Mouse (Mus musculus): ENCODE measurements around the gene D5Ertd579e. TPM values are rescaled to one million over a fixed set of nuclear protein-coding genes. Genes with fewer than 3 reads are reported as not detected.

D5Ertd579e gene
- total and polyA plus RNA-seq, 3 experiments: 13.7 to 29.4 (median 22.9) TPM

DNA sequence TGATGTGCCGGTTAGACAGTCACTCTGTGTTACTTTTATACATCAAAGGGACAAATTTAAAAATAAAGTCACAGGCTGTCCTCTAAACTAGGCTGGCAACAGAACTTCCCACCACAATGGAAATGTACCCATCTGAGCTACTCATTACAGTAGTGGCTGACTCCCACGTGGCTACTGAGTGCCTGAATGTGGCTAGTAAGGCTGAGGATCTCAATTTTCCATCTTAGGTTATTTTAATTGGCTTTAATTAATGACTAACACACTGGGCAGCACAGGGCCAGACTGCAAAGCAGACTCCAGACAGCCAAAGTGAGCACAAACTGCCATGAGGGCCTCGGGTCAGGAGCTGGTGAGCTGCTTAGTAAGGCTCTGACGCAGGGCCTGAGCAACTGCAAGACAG is 134.3 kb downstream of the D5Ertd579e start:
- Histone ChIP-seq H3K27ac (ENCODE audit: insufficient read depth, low read depth) (no peak overlapping the region), H3K27me3 (replicated peaks) (no peaks in the 10 kb centered on the region), H3K4me3 (replicated peaks in 1 of 3; ENCODE audit: low read depth in 2 of 3, low read length in 2 of 3, poor library complexity in 1 of 3) (no peak overlapping the region), H3K9ac (ENCODE audit: insufficient read depth, low read depth) (no peak overlapping the region), H3K9me3 (replicated peaks; ENCODE audit: low read length) (no peaks in the 10 kb centered on the region), H3K4me1 (ENCODE audit: control insufficient read depth in 1 of 2, insufficient read depth in 2 of 2) (peaks cover 29 to 66% of the 10 kb centered on the region in 2 experiments), H3K36me3 (replicated peaks in 1 of 2; ENCODE audit: control insufficient read depth in 1 of 2, insufficient read depth in 1 of 2, low read length in 1 of 2) (peaks cover 0 to 22% of the 10 kb centered on the region in 2 experiments), H3K79me2 (replicated peaks; ENCODE audit: control insufficient read depth, extremely low read depth, insufficient read depth, poor library complexity, severe bottlenecking) (peaks cover 11% of the 10 kb centered on the region), H3K4me2 (ENCODE audit: insufficient read depth, low read depth, poor library complexity, severe bottlenecking) (no peak overlapping the region)
- dilution Hi-C loops (cut with MboI; ENCODE audit: extremely low pct_ligation_motif_present, extremely low pct_unique_long_range_greater_than_20kb, low sequenced_read_pairs): no loop called here
- in situ Hi-C loops (cut with MboI; ENCODE audit: low pct_ligation_motif_present, low pct_unique_long_range_greater_than_20kb, low sequenced_read_pairs): no loop called here
- DNase-seq (ENCODE audit: extremely low read depth): no peak
- no peak for TF ChIP-seq ZC3H11A (IDR thresholded peaks at IDR 0.05; ENCODE audit: low read depth, low read length)
- no peak for TF ChIP-seq PAX5 (IDR thresholded peaks at IDR 0.05; ENCODE audit: low read length)
- TF ChIP-seq EP300 (IDR thresholded peaks at IDR 0.05; ENCODE audit: low read length): peak; percentile 69
- peak; percentile 45 for TF ChIP-seq JUND (conservative IDR thresholded peaks at IDR 0.05; ENCODE audit: low read depth, low read length)
- TF ChIP-seq MAX (IDR thresholded peaks at IDR 0.05; ENCODE audit: low read length): 0 out of 2 replicates have a peak, but pooled peaks have one; percentile 41
- TF ChIP-seq MXI1 (IDR thresholded peaks at IDR 0.05; ENCODE audit: low read depth, low read length): 0 out of 2 replicates have a peak, but pooled peaks have one; percentile 36
- TF ChIP-seq ETS1 (conservative IDR thresholded peaks at IDR 0.05; ENCODE audit: low read depth, low read length): 0 out of 2 replicates have a peak, but pooled peaks have one; percentile 20
- no peak for TF ChIP-seq MAZ (IDR thresholded peaks at IDR 0.05; ENCODE audit: low read depth, low read length)
- peak; percentile 51; the same call in 1 of the 2 replicates for TF ChIP-seq IRF4 (IDR thresholded peaks at IDR 0.05; ENCODE audit: low read depth, low read length)
- peak; percentile 28; the same call in 1 of the 2 replicates for TF ChIP-seq MEF2A (IDR thresholded peaks at IDR 0.05; ENCODE audit: borderline replicate concordance, low read depth, low read length)
- peak; percentile 59 for TF ChIP-seq BHLHE40 (IDR thresholded peaks at IDR 0.05; ENCODE audit: low read depth, low read length)
- TF ChIP-seq MYC (IDR thresholded peaks at IDR 0.05; ENCODE audit: low read depth, low read length): peak; percentile 61

DNA sequence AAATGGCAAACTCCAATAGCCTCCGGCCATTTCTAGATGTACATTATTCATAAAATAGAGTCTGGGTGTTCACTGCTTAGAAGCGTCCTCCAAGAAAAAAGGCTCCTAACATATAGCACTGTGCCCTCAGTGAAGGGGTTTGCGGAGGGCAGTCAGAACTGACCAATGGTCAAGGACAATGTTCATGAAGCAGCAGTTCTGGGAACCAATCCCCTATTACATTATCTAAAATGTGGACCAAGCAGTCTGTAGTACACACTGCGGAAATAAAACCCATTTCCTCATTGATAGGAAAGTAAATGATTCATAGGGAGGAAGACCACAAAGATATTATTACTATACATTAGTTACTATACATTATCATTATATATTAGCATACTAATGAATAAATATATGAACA is 135.3 kb downstream of the D5Ertd579e start:
- DNase-seq (ENCODE audit: extremely low read depth): no peak
- no peak overlapping the region for H3K4me3 ChIP-seq (replicated peaks in 1 of 3; ENCODE audit: low read depth in 2 of 3, low read length in 2 of 3, poor library complexity in 1 of 3)
- H3K27me3 ChIP-seq (replicated peaks): no peaks in the 10 kb centered on the region
- dilution Hi-C loops (cut with MboI; ENCODE audit: extremely low pct_ligation_motif_present, extremely low pct_unique_long_range_greater_than_20kb, low sequenced_read_pairs): no loop called here
- peaks cover 27 to 62% of the 10 kb centered on the region in 2 experiments for H3K4me1 ChIP-seq (ENCODE audit: control insufficient read depth in 1 of 2, insufficient read depth in 2 of 2)
- TF ChIP-seq ELF1 (IDR thresholded peaks at IDR 0.05; ENCODE audit: low read depth, low read length) (no peak), POLR2AphosphoS2 (IDR thresholded peaks at IDR 0.05; ENCODE audit: low read depth, low read length) (no peak), CTCF (conservative IDR thresholded peaks at IDR 0.05 in 1 of 2, IDR thresholded peaks at IDR 0.05 in 1 of 2; ENCODE audit: low read depth in 2 of 2, low read length in 2 of 2) (no peak), NELFE (IDR thresholded peaks at IDR 0.05; ENCODE audit: low read depth, low read length) (no peak), SIN3A (IDR thresholded peaks at IDR 0.05; ENCODE audit: low read length) (no peak), RCOR1 (conservative IDR thresholded peaks at IDR 0.05; ENCODE audit: low read depth, low read length) (no peak), E2F4 (IDR thresholded peaks at IDR 0.05; ENCODE audit: insufficient replicate concordance, low read depth, low read length) (no peak), POLR2A (IDR thresholded peaks at IDR 0.05; ENCODE audit: low read depth, low read length) (no peak), USF1 (IDR thresholded peaks at IDR 0.05; ENCODE audit: low read depth, low read length) (no peak), SMC3 (IDR thresholded peaks at IDR 0.05; ENCODE audit: low read depth, low read length) (no peak), HCFC1 (IDR thresholded peaks at IDR 0.05; ENCODE audit: low read depth, low read length) (no peak), MAX (IDR thresholded peaks at IDR 0.05; ENCODE audit: low read length) (no peak), CHD2 (IDR thresholded peaks at IDR 0.05; ENCODE audit: low read length) (no peak), NRF1 (IDR thresholded peaks at IDR 0.05; ENCODE audit: low read depth, low read length) (no peak)
- peaks cover 0 to 16% of the 10 kb centered on the region in 2 experiments for H3K36me3 ChIP-seq (replicated peaks in 1 of 2; ENCODE audit: control insufficient read depth in 1 of 2, insufficient read depth in 1 of 2, low read length in 1 of 2)
- in situ Hi-C loops (cut with MboI; ENCODE audit: low pct_ligation_motif_present, low pct_unique_long_range_greater_than_20kb, low sequenced_read_pairs): no loop called here
- peaks cover 10% of the 10 kb centered on the region for H3K79me2 ChIP-seq (replicated peaks; ENCODE audit: control insufficient read depth, extremely low read depth, insufficient read depth, poor library complexity, severe bottlenecking)
- no peaks in the 10 kb centered on the region for H3K9me3 ChIP-seq (replicated peaks; ENCODE audit: low read length)
- H3K9ac ChIP-seq (ENCODE audit: insufficient read depth, low read depth): no peak overlapping the region
- H3K4me2 ChIP-seq (ENCODE audit: insufficient read depth, low read depth, poor library complexity, severe bottlenecking): no peak overlapping the region
- H3K27ac ChIP-seq (ENCODE audit: insufficient read depth, low read depth): no peak overlapping the region

Data from CH12.LX (cell line).